Mouse (Mus musculus) CD4-positive helper T cell, adult 2 months (primary cell): ENCODE data around the gene Meis1.

Experiments
- DNase-seq: peaks from one replicate; pipeline ENCODE4 v3.0.0-alpha.2; 2012; ENCODE audit warnings: low read depth, missing footprints, low spot score

The Meis1 gene

GRCm38 (mm10) chr11:18830087-18830486, 188.7 kb downstream of the Meis1 start:
- DNase-seq: no peak
